Mouse (Mus musculus): ENCODE data around the gene Tenm3.

Gene Tenm3

DNA sequence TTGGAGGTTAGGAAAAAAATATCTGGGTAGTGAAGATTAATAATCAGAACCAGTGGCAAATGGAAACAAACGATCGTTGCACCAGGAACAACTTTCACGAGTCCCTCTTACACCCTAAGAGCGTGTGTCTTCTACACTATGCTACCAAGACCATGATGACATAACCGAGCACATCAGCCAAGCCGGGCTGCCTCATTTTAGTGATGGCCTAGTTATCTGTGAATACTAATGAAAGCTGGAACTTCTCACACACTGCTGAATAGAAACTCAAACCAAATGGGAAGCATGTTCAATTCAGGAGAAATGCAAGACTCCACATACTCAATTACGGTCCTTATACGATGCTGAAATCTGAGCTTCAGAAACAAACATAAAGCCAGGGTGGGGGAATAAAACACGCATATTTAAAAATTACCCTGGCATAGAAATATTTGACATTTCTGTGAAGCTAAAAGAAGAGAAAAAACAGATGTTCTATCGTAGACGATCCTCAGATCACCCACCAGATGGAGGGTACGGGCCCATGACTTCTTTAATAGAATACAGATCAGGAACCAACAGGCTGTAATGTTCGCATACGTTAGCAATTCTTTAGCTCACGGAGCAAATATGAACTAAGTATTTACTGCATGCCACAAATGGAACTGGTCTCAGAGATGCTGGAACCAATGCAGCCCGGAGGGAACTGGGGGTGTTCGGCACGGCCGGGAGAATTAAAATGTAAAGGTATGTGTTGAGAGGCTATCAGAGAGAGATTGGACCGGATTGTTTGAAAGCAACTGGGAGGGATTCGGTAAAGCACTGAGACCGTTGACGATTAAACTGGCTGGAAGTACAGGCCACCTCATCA is 393.1 kb downstream of the Tenm3 start:
- DNase-seq (ENCODE audit: low read depth), result no peak

DNA sequence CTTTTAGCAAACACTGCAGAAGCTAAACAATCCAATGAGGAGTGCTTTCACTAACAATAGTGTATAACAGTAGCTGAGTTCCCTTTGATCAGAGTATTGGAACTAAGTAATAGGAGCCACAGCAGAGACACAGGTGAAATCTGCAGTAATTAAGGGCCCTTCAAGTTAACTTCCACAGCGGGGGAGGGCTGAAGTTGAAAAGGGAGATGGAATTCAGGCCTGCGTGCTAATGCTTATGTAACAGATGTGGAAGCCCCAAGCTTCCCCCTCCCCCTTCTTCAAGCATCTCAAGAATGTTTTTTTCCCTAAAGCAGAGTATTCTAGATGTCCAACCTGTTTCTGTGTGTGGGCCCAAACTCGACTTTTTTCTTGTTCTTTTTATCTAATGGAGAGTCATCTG is 394.1 kb downstream of the Tenm3 start:
- DNase-seq (ENCODE audit: low read depth), result no peak

DNA sequence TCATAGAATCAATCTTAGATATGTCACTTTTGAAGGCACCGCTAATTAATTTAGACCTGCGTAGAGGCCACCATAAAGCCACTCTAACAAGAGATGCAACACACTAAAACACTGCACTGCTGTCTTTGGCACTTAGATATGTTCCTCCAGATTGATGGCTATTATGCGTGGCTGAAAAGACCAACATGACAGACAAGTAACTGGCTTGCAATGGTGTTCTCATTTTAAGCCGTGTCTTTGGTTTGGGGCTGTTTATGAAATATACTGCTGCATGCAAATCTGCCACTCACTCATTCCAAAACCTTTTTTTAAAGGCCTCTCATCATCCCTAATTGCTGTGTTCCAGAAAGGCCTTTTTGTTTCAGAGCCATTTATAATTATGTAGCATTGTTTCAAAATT is 398.1 kb downstream of the Tenm3 start:
- no peak for DNase-seq (ENCODE audit: low read depth)

DNA sequence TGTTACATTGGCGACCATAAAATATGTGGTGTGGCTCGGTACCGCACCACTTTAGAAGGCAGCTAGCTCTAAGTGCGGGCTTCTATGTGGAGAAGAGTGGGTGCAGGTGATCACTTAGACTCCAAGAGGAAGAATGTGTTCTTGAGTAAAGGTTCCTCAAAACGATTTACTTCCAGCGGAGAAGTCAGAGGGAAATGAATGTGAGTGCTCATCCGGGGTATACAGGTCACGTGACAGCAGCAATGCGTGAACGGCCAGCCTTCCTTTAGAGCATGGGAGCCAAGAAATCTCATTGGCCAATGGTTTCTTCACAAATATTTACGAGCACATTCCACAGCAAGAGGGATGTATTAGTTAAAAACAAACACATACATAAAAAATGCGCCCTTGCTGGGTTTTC is 404.3 kb downstream of the Tenm3 start:
- DNase-seq (ENCODE audit: low read depth), result no peak

DNA sequence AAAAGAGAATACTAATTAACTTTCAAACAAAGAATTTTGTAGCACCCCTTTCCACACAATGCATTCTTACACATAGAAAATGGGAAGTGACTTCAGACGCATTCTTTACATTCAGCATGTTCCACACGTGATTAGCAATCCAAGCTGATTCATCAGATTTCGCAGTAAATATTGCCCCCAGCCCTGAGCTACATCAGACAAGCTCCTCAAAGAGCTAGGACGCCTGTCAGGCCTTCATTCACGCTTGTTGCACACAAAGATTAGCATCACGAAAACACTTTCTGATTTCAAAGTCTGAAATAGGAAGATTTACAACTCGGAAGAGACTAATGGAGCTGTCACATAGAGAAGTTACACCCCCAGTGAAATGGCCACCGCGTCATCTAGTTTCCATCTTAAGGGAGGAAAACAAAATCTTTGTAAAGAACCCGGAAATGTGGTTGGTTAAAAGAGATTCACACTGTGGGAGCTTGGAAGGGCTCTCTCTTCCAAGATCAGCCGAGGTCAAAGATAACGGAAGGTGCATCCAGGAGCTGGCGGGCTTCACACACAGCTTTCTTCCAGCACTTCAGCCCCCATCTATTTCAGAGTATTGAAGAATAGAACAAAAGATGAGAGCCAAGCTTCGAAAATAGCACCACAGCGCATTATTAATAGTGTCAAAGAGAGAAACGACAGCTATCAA is 406.1 kb downstream of the Tenm3 start:
- no peak for DNase-seq (ENCODE audit: low read depth)

DNA sequence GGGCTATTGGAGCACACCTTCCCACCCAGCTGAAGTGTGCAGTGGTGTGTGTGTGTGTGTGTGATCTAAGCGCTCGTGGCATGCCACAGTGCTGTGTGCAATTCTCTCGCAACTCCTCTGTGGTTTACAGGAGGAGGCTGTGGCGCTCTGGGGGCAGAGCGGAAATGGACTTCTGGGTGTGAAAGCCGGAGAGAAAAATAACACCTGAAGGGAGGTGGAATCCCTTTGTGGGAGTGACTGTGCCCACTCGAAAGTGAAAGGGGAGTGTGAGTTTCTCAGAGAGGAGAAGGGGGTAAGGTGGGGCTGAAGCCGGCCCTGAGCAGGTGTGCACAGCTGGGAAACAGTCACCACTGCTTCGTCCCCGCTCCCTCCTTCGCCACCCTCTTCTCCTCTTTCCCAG is 418.6 kb downstream of the Tenm3 start:
- no peak for DNase-seq (ENCODE audit: low read depth)

DNA sequence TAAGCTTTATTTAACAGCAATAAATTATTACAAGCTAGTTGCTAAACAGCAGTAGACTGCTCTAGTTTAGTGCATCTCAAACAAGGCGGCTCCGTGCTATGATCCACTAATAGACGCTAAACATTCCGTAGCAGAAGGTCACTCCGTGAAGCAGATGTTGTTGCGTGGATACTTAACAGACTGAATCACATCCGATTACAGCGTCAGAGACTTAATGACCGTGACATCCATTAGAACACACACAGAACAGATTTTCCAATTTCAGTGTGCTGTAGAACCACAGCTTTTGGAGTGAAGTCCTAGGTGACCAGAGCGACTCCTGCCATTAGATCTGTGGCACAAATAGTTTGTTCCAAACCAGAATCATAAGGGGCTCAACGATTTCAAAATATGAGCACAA is 426.0 kb downstream of the Tenm3 start:
- no peak for DNase-seq (ENCODE audit: low read depth)

DNA sequence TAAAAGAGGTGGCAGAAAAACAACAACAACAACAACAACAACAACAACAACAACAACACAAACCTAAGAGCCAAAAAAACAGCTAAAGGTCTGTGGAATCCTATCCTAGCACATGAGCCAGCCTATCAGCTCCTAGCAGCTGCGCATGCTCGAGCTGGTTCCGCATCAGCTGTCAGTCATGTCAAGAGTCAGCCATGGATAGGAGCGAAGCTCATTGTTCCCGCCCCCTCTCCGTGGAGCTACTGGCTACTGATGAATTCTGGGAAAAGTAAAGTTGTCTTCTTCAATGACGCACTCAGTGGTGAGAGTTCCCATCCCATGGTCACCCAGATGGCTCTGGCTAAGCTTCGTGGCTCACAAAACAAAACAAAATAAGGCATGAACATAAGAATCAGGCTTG is 432.8 kb downstream of the Tenm3 start:
- DNase-seq (ENCODE audit: low read depth), result no peak

DNA sequence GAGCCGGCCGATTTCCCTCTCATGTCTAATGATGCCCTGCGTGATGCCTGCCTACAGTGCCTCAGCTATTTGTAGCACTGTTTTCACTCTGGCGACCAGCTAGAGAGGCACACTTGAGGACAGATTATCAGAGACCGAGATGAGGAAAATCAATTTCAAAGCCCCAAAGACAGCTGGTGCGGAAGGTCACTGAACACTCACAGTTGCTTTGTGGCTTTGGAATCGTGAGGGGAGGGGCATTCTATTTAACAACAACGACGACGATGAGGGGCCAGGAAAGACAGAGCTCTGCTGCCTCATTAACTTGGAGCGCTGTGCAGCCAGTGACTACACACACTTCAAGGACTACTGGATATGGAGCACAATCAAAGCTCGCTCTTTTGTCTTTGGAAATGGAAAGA is 443.2 kb downstream of the Tenm3 start:
- DNase-seq (ENCODE audit: low read depth), result no peak

DNA sequence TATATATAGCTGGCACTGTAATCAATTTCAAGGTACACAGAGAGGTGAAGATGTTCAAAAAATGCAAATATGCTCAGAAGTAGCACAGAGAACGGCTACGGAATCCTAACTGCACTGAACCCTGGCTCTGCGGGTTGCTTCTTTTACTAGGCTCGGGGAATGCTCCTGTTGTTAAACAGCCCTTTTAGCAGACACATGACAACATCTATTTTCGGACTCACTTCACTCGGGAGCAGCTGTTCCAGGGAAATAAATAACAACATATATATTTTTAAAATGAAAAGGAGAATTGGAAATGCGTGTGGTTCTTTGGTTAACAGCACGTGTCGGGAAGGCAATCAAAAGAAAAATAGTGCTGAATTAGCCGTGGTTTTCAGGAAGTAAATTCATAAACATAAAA is 457.9 kb downstream of the Tenm3 start:
- no peak for DNase-seq (ENCODE audit: low read depth)

DNA sequence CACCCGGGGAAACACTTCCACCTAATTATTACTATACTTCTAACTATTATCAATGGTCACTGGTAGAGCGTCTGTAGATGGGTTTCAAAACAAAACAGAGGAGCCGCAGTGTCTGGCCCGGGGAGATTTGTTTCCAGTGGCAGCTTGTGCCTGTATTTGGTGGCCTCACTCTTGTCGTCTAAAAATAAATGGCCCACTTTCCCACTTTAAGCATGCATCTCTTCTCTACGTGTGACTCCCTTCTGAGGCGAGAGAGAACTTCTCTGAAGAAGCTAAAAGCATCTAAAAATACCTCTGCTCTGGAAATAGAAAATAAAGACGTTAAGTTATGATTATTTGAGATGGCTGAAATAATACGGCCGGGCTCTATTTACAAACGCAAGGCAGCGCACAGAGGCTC is 463.7 kb downstream of the Tenm3 start:
- no peak for DNase-seq (ENCODE audit: low read depth)

DNA sequence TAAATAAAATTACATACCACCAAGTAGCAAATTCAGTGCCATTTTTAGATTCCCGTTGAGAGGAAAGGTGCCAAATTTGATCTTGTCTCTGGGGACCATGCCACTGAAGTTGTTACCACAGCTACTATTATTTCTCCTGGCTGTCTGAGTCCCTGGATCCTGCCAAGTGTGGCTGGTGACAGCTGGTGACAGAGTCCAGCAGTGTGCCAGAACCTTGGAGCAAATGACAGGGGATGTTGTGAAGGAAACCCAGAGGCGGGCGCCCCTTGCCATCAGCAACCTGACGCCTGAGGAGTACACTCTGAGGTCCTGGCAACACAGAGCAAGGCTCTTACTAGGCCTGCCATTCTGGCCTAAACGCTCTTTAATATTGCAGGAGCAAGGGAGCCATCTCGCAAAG is 467.0 kb downstream of the Tenm3 start:
- DNase-seq (ENCODE audit: low read depth), result no peak

DNA sequence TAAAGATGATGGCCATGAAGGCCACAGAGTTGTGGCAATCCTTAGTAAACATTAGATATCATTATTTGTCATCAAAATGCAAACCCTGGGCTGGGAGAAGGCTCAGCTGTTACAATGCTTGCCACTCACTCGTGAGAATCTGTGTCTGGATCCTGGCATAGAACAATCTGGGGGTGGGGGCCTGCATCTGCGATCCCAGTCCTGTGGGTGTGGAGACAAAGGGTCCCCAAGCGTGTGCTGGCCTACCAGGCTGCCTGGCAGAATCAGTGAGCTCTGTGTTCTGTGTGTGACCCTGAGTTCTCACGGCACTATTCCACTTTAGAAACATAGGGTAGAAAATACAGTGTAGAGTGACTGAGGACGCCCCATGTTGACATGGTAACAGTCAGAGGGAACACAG is 468.6 kb downstream of the Tenm3 start:
- no peak for DNase-seq (ENCODE audit: low read depth)

DNA sequence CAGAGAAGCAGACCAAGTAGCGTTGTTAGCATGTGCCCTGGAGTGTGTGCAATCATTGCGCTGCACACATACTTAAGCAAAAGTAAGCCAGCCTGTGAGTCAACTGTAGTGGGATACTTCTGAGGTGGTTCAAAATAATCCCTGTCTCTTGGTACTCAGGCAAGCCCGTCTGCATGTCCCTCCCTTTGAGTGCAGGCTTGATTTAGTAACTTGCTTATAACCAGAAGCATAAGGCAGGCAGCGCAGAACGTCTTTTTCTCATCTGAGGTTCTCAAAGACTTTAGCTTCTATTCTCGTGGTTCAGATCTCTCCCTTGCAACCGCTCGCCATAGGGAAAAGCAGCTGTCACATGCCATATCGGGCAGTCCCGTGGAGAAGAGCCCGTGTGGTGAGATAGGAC is 470.3 kb downstream of the Tenm3 start:
- DNase-seq (ENCODE audit: low read depth), result no peak

DNA sequence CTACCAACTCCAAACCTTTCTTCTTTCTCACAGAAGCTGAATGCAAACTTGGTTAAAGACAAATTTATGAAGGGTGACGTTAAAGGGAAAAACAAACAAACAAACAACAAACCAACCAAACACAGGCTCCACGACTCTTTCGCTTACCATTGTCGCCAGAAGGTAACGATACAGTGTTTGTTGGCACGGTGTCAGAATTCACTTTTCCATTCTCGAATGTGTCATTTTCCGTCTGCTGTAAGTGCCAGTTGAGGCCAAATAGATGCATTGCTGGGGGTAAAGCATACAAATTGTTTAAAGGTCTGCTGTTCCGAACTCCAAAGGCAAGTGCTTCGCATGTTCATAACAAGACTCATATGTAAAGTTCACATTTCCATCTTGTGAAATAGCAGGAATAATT is 476.6 kb downstream of the Tenm3 start:
- DNase-seq (ENCODE audit: low read depth), result no peak

DNA sequence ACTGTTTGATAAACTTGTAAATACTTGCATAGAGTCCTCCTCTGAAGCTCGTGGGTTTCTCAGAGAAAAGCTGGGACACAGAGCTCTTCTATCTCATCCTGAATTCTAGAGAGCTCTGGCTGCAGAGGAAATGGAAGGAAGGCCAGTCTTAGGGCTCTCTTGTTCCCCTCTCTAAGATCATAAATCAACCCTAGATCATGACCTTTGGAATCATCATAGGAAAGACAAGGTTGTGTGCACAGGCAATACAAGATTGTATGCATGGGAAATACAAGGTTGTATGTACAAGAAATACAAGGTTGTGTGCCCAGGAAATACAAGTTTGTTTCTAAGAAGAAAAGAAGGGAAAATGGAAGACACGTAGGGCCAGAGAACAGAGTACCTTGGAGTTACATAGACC is 486.9 kb downstream of the Tenm3 start:
- DNase-seq (ENCODE audit: low read depth), result no peak

DNA sequence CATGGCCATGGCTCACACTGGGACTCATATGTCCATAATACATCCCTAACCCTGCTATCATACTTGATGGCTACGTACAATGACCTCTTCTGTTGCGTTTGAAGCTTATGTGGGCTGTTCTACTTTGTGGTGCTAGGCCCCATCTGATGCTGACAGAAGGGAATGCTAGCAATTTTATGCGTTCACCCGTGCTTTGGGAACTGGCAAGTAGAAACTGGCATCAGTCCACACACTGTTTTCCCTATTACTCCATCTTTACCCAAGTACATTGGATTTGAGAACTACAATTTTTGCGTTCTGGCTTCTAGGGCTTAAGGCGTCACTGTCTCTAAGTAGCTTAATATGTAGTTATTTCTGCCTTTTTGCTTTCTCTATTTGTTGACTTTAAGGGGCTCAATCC is 490.3 kb downstream of the Tenm3 start:
- DNase-seq (ENCODE audit: low read depth), result no peak

DNA sequence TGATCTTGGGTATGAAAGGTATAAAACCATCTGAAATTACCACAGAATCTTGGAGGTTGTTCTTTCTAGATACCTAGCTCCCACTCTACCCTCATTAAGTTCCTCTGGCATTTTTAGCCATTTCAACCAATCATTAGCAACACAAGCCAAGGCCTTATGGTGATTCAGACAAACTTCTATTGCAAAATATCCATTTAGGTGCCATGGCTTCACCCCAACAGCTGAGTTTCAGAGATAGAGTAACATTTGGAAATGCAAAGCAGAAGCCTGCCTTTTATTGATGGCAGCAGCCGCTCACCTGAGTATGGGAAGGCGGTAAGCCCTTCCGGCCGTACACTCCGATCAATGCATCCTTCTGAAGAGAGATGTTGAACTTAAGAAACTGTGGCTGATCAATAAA is 494.9 kb downstream of the Tenm3 start:
- no peak for DNase-seq (ENCODE audit: low read depth)

DNA sequence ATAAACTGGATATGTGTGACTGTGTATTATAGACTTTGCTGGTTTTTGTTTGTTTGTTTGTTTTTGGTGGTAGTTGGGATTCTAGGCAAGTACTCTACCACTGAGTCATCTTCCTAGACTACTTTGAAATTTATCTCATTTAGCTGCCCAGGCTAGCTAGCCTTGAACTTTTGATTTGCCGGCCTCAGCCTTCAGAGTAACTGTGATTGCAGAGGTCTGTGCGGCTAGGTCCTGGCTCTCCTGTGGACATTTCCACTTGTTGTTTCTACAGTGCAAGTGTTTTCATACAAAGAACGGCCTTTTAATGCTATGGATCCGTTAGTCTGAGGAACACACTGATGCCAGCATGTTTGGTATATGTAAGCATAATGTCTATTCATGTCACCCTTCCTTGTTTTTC is 495.4 kb downstream of the Tenm3 start:
- no peak for DNase-seq (ENCODE audit: low read depth)

DNA sequence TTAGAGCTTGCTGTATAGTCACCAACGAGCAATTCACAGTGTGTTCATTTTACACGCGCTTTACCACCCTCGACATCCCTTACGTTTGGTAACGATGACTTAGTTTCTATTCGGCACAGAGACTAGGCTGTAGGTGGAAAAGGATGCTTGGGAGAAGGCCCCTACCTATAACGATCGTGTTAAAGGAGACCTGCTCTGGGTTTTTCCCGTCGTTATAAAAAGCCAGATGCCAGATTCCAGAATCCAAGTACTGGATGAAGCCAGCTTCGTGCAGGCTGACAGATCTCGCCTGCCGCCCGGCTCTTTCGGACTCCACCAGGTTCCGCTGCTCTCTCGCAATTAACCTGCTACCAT is 500.7 kb downstream of the Tenm3 start:
- DNase-seq (ENCODE audit: low read depth), result no peak

DNA sequence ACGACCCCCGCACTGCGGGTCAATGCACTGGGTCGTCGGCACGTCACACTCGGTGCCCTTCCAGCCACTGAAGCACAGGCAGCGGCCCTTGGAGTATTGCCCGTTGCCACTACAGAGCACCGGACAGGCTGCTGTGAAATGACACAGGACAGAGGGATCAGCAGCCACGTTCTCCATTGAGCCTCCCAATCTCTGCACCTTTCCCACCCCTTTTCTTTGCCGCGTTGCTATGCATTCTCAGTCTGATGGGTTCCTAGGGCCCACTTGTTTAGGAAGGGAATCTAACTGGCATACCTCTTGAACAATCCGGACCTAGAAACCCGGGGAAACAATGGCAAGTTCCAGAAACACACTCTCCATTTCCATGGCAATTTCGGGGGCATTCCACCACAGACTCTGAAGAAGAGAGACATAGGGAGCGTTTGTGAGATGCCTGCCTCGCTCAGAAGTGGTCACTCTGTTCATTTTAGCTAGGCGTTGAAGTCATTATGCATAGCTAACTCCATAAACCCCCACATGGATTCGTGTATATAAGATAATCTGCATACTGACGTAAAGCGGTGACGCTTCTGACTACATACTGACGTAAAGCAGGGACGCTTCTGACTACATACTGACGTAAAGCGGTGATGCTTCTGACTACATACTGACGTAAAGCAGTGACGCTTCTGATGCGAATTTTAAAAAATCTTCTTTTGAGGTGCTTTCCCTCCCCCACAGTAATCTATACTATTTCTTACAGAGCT is 501.3 kb downstream of the Tenm3 start:
- no peak for DNase-seq (ENCODE audit: low read depth)

DNA sequence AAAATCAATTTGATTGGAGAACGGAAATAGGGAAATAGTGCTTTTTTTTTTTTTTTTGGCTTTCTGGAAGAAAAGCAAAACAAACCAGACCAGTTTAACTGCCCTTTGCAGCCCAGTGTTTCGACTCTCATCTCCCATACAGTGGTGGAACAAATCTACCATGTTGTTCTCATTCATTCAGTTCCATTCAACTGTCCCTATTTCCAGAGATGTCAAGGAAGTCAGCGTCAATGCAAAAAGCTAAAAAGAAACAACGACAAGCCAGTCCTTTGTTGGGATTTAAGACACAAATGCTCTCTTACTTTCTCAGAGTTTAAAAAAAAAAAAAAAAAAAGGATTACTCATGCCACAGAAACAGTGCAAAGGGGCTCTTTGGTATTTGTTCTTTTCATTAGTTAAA is 502.1 kb downstream of the Tenm3 start:
- no peak for DNase-seq (ENCODE audit: low read depth)

DNA sequence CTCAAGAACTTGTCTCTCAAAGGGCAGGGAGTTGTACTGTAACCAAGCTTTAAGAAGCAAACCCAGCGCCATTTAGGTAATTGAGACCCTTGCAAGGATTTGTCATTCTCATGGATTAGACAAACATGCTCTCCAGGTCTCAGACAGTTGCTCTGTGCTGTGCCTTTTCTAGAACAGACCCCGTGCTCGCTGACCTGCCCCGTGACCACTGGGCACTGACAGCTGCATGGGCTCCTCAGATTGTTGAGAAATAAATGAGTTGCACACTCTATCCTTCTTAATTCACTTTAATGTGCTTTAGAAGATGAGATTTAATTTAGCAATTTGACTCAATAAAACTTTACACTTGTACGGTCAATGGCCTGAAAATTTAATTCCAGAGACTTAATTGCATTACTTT is 502.5 kb downstream of the Tenm3 start:
- no peak for DNase-seq (ENCODE audit: low read depth)

Measured in 416B (cell line).